Mouse (Mus musculus): ENCODE measurements at regions not wholly inside any gene's neighbourhood (a gene's known extent, or its start where the extent isn't known, plus 50 kb on each side); places are given as distances from the start of the nearest gene placed in this dataset.

- Histone ChIP-seq H3K9ac (ENCODE audit: low read depth, low read length) (no peak overlapping the region), H3K27me3 (replicated peaks; ENCODE audit: control insufficient read depth, insufficient read depth, low read length) (no peaks in the 10 kb centered on the region), H3K9me3 (ENCODE audit: control insufficient read depth, low read length) (no peaks in the 10 kb centered on the region), H3K4me1 (ENCODE audit: control insufficient read depth, insufficient read depth, low read length) (no peaks in the 10 kb centered on the region), H3K27ac (ENCODE audit: low read length) (no peak overlapping the region), H3K4me2 (ENCODE audit: low read depth, low read length) (no peak overlapping the region), H3K36me3 (ENCODE audit: control insufficient read depth, insufficient read depth, low read length) (no peaks in the 10 kb centered on the region), H3K4me3 (ENCODE audit: low read length) (no peak overlapping the region)
- 71% methylated on average over 2 of the region's 2 CpGs for WGBS
- ATAC-seq, result no peak
Observed at GRCm38 (mm10) chr1:166803928-166804327, 122.3 kb upstream of the Fmo9 start.

GRCm38 (mm10) chr1:166804333-166804732 lies 122.7 kb upstream of the Fmo9 start:
- no peaks in the 10 kb centered on the region for H3K9me3 ChIP-seq (ENCODE audit: control insufficient read depth, low read length)
- no peak overlapping the region for H3K4me2 ChIP-seq (ENCODE audit: low read depth, low read length)
- ATAC-seq, result no peak
- H3K9ac ChIP-seq (ENCODE audit: low read depth, low read length), result no peak overlapping the region
- H3K36me3 ChIP-seq (ENCODE audit: control insufficient read depth, insufficient read depth, low read length), result no peaks in the 10 kb centered on the region
- H3K4me1 ChIP-seq (ENCODE audit: control insufficient read depth, insufficient read depth, low read length), result no peaks in the 10 kb centered on the region
- no peak overlapping the region for H3K27ac ChIP-seq (ENCODE audit: low read length)
- H3K27me3 ChIP-seq (replicated peaks; ENCODE audit: control insufficient read depth, insufficient read depth, low read length), result no peaks in the 10 kb centered on the region
- no peak overlapping the region for H3K4me3 ChIP-seq (ENCODE audit: low read length)
- 74% methylated on average over 1 of the region's 1 CpGs for WGBS

DNA sequence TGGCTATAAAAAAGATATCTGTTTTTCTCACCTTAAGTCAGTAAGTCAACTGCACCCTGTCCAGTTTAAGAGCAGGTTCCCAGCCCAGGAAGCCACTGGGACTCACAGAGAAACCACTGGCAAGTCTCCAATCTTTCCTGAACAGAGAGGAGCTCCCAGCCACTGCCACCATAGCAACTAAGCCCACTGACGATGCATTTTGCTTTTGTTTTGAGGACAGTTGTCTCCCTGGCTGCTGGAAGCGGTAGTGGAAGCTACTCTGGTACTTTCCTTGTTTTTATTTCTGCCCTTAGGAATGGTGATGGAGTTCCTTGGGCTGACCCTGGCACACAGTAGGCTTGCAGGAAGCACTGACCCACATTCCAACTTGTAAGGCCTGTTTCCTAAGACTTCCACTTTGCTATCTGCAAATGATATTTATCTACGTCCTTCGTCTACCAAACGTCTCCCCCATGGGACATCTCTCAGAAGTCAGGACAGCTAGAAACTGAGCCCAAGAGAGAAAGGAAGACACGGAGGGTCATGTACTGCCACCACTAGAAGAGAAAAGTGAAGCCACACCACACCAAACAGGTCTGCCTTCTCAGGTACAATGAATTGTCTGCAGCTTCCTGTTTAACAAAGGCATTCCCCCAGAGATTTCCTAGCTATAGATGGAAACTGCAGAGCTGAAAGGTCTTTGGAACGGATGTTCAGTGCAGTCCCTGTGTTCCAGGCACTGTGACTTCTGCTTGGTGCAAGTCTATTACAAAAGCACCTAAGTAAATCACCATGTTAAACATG lies 125.7 kb upstream of the Fmo9 start:
- Histone ChIP-seq H3K4me2 (ENCODE audit: low read depth, low read length) (no peak overlapping the region), H3K9me3 (ENCODE audit: control insufficient read depth, low read length) (no peaks in the 10 kb centered on the region), H3K27me3 (replicated peaks; ENCODE audit: control insufficient read depth, insufficient read depth, low read length) (no peaks in the 10 kb centered on the region), H3K36me3 (ENCODE audit: control insufficient read depth, insufficient read depth, low read length) (no peaks in the 10 kb centered on the region), H3K4me3 (ENCODE audit: low read length) (no peak overlapping the region), H3K27ac (ENCODE audit: low read length) (no peak overlapping the region), H3K9ac (ENCODE audit: low read depth, low read length) (no peak overlapping the region), H3K4me1 (ENCODE audit: control insufficient read depth, insufficient read depth, low read length) (no peaks in the 10 kb centered on the region)
- ATAC-seq, result no peak
- WGBS, result 65% methylated on average over 7 of the region's 7 CpGs

GRCm38 (mm10) chr1:166811341-166812071 lies 129.9 kb upstream of the Fmo9 start:
- no peak overlapping the region for H3K4me2 ChIP-seq (ENCODE audit: low read depth, low read length)
- H3K4me1 ChIP-seq (ENCODE audit: control insufficient read depth, insufficient read depth, low read length), result no peaks in the 10 kb centered on the region
- no peaks in the 10 kb centered on the region for H3K27me3 ChIP-seq (replicated peaks; ENCODE audit: control insufficient read depth, insufficient read depth, low read length)
- no peaks in the 10 kb centered on the region for H3K9me3 ChIP-seq (ENCODE audit: control insufficient read depth, low read length)
- no peaks in the 10 kb centered on the region for H3K36me3 ChIP-seq (ENCODE audit: control insufficient read depth, insufficient read depth, low read length)
- ATAC-seq, result no peak
- no peak overlapping the region for H3K9ac ChIP-seq (ENCODE audit: low read depth, low read length)
- WGBS, result 77% methylated on average over 9 of the region's 9 CpGs
- no peak overlapping the region for H3K27ac ChIP-seq (ENCODE audit: low read length)
- H3K4me3 ChIP-seq (ENCODE audit: low read length), result no peak overlapping the region

- no peak; the same call in 1 of the 2 replicates for ATAC-seq
- H3K27me3 ChIP-seq (replicated peaks; ENCODE audit: control insufficient read depth, insufficient read depth, low read length), result no peaks in the 10 kb centered on the region
- no peak overlapping the region for H3K9ac ChIP-seq (ENCODE audit: low read depth, low read length)
- WGBS, result 82% methylated on average over 7 of the region's 7 CpGs
- H3K4me2 ChIP-seq (ENCODE audit: low read depth, low read length), result no peak overlapping the region
- no peak overlapping the region for H3K4me3 ChIP-seq (ENCODE audit: low read length)
- no peak overlapping the region for H3K27ac ChIP-seq (ENCODE audit: low read length)
- H3K4me1 ChIP-seq (ENCODE audit: control insufficient read depth, insufficient read depth, low read length), result no peaks in the 10 kb centered on the region
- no peaks in the 10 kb centered on the region for H3K9me3 ChIP-seq (ENCODE audit: control insufficient read depth, low read length)
- H3K36me3 ChIP-seq (ENCODE audit: control insufficient read depth, insufficient read depth, low read length), result no peaks in the 10 kb centered on the region
Observed at GRCm38 (mm10) chr1:166812072-166812461, 130.4 kb upstream of the Fmo9 start.

- Histone ChIP-seq H3K27me3 (replicated peaks; ENCODE audit: control insufficient read depth, insufficient read depth, low read length) (no peaks in the 10 kb centered on the region), H3K36me3 (ENCODE audit: control insufficient read depth, insufficient read depth, low read length) (no peaks in the 10 kb centered on the region), H3K4me1 (ENCODE audit: control insufficient read depth, insufficient read depth, low read length) (no peaks in the 10 kb centered on the region), H3K27ac (ENCODE audit: low read length) (no peak overlapping the region), H3K4me3 (ENCODE audit: low read length) (no peak overlapping the region), H3K9me3 (ENCODE audit: control insufficient read depth, low read length) (no peaks in the 10 kb centered on the region), H3K9ac (ENCODE audit: low read depth, low read length) (no peak overlapping the region), H3K4me2 (ENCODE audit: low read depth, low read length) (no peak overlapping the region)
- 88% methylated on average over 7 of the region's 7 CpGs for WGBS
- no peak for ATAC-seq
Observed at GRCm38 (mm10) chr1:166812920-166813439, 131.3 kb upstream of the Fmo9 start.

GRCm38 (mm10) chr1:166817927-166818326 lies 136.3 kb upstream of the Fmo9 start:
- no peak overlapping the region for H3K4me3 ChIP-seq (ENCODE audit: low read length)
- no peaks in the 10 kb centered on the region for H3K9me3 ChIP-seq (ENCODE audit: control insufficient read depth, low read length)
- 89% methylated on average over 4 of the region's 4 CpGs for WGBS
- ATAC-seq, result no peak
- no peak overlapping the region for H3K4me2 ChIP-seq (ENCODE audit: low read depth, low read length)
- H3K4me1 ChIP-seq (ENCODE audit: control insufficient read depth, insufficient read depth, low read length), result no peaks in the 10 kb centered on the region
- no peak overlapping the region for H3K9ac ChIP-seq (ENCODE audit: low read depth, low read length)
- no peaks in the 10 kb centered on the region for H3K27me3 ChIP-seq (replicated peaks; ENCODE audit: control insufficient read depth, insufficient read depth, low read length)
- H3K36me3 ChIP-seq (ENCODE audit: control insufficient read depth, insufficient read depth, low read length), result no peaks in the 10 kb centered on the region
- H3K27ac ChIP-seq (ENCODE audit: low read length), result no peak overlapping the region

GRCm38 (mm10) chr1:166818682-166819081 lies 137.0 kb upstream of the Fmo9 start:
- 73% methylated on average over 5 of the region's 5 CpGs for WGBS
- no peak overlapping the region for H3K4me2 ChIP-seq (ENCODE audit: low read depth, low read length)
- H3K4me1 ChIP-seq (ENCODE audit: control insufficient read depth, insufficient read depth, low read length), result no peaks in the 10 kb centered on the region
- H3K4me3 ChIP-seq (ENCODE audit: low read length), result no peak overlapping the region
- H3K27ac ChIP-seq (ENCODE audit: low read length), result no peak overlapping the region
- no peaks in the 10 kb centered on the region for H3K36me3 ChIP-seq (ENCODE audit: control insufficient read depth, insufficient read depth, low read length)
- no peaks in the 10 kb centered on the region for H3K9me3 ChIP-seq (ENCODE audit: control insufficient read depth, low read length)
- no peak for ATAC-seq
- H3K9ac ChIP-seq (ENCODE audit: low read depth, low read length), result no peak overlapping the region
- H3K27me3 ChIP-seq (replicated peaks; ENCODE audit: control insufficient read depth, insufficient read depth, low read length), result no peaks in the 10 kb centered on the region

DNA sequence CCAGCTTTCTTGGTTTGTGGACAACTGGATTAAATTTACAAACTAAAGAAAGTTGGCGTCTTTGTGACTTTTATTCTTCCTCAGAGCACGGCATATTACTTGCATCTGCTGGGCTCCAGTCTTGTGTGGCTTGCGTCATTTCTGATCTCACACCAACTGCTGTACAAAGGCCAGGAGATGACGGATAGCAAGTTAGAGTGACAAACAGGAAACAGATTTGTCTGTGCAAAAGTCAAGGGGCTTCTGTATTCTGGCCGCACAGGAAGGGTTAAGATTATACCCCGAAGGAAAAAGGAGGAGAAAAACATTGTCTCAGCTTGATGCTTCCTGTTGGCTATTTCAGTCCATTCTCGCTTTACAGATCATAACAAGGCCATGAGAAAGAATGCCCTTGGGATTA lies 137.8 kb upstream of the Fmo9 start:
- Histone ChIP-seq H3K27me3 (replicated peaks; ENCODE audit: control insufficient read depth, insufficient read depth, low read length) (no peaks in the 10 kb centered on the region), H3K4me1 (ENCODE audit: control insufficient read depth, insufficient read depth, low read length) (no peaks in the 10 kb centered on the region), H3K9me3 (ENCODE audit: control insufficient read depth, low read length) (no peaks in the 10 kb centered on the region), H3K27ac (ENCODE audit: low read length) (no peak overlapping the region), H3K36me3 (ENCODE audit: control insufficient read depth, insufficient read depth, low read length) (no peaks in the 10 kb centered on the region), H3K4me2 (ENCODE audit: low read depth, low read length) (no peak overlapping the region), H3K4me3 (ENCODE audit: low read length) (no peak overlapping the region), H3K9ac (ENCODE audit: low read depth, low read length) (no peak overlapping the region)
- 66% methylated on average over 7 of the region's 7 CpGs for whole genome bisulfite sequencing
- ATAC-seq, result no peak
